Mouse (Mus musculus): Measurements from ENCODE around the gene Tada3.

GRCm38 (mm10) chr6:113352820-113353219, 24.9 kb downstream of the Tada3 start:
- TF ChIP-seq POLR2A (IDR thresholded peaks at IDR 0.05; ENCODE audit: borderline replicate concordance, extremely low read depth, low read depth, low read length), result no peak
- no peak for TF ChIP-seq CTCF (IDR thresholded peaks at IDR 0.05; ENCODE audit: insufficient read depth, low read length)

Data from lung, adult 2 months (tissue).